Mouse (Mus musculus): ENCODE results near the gene Ston2.
"Not testable (repeated sequence)": the region's sequence is repeated elsewhere in the genome, so short reads cannot be mapped to it uniquely, and the experiment has no call there.

The Ston2 gene

GRCm38 (mm10) chr12:91587491-91588033 lies 200.6 kb downstream of the Ston2 start:
- DNase-seq, result peak; percentile 24

- peak; percentile 9 for DNase-seq
These were observed 201.1 kb downstream of the Ston2 start for GRCm38 (mm10) chr12:91587077-91587476.

- not testable (repeated sequence) for DNase-seq
These were observed 202.4 kb downstream of the Ston2 start for GRCm38 (mm10) chr12:91585815-91586214.

GRCm38 (mm10) chr12:91585206-91585605 lies 203.0 kb downstream of the Ston2 start:
- DNase-seq, result no peak

- DNase-seq, result no peak
These were observed 204.8 kb downstream of the Ston2 start for GRCm38 (mm10) chr12:91583409-91583808.
